Comparison of ENCODE assay signal across 10 mouse cellular contexts in the genomic region with DNA sequence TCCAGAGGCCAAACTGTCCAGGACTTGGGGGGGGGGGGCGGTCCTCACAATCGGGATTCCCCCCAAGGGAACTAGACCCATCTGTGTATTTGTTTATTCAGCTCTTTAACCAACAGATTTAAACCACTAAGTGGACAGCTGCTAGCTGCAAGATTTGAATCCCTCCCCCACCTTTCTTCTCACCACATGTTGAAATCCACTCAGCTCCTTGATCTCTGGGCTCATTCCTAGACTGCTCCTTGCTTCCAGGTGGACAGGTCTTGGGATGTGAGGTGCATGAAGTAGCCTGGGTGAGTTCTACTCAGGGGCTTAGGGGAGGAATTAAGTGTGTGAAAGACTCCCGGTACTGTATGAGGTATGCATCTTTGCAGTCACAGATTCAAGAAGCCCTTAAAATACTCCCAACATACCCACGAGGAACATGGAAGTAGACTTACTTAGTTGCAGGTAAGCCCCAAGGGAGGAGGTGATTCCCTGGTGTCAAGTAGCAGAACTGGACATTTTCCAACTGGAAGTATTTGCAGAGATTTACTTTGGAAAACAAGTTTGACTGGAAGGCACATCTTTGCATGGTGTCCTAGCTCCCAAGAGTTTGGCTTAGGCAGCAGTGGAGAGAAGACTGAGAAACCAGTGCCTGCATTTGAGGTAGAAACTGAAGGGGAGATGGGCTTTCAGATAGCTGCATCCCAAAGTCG. TPM values are rescaled to one million over a fixed set of nuclear protein-coding genes. Genes with fewer than 3 reads are reported as not detected.
DNase-seq lines count a peak whose midpoint lies in the region; ATAC-seq and TF ChIP-seq lines count a peak whose summit lies in the region.
"Had no signal": no experiment of that assay in that cellular context is flagged by ENCODE, and none has a peak within 500 bp of the region (broad histone marks: within the 10 kb centered on the region; RNA-seq: fewer than 3 reads in every experiment).

No protein-coding gene starts in this region.

- peaks cover 7% of the 10 kb centered on the region; the same call in 1 of the 2 replicates for H3K27me3 ChIP-seq in liver, adult 2 months (ENCODE audit: control insufficient read depth, insufficient read depth, low read length)
- H3K27me3 ChIP-seq in hindbrain, embryonic 11.5 days (ENCODE audit: control insufficient read depth, insufficient read depth, low read length): no peaks in the 10 kb centered on the region; the same call in 1 of the 2 replicates
- no peaks in the 10 kb centered on the region for H3K27me3 ChIP-seq in stomach, embryonic 16.5 days (ENCODE audit: control insufficient read depth, insufficient read depth, low read length)
- peaks cover 9% of the 10 kb centered on the region; the same call in 1 of the 2 replicates for H3K27me3 ChIP-seq in thymus, adult 2 months (ENCODE audit: control insufficient read depth, insufficient read depth, low read length)

- H3K27ac ChIP-seq in liver, adult 2 months (replicated peaks; ENCODE audit: insufficient read depth, low read depth, low read length): no peak overlapping the region
- no peak overlapping the region for H3K27ac ChIP-seq in hindbrain, embryonic 11.5 days (ENCODE audit: low read depth, low read length)
- H3K27ac ChIP-seq in stomach, embryonic 16.5 days (ENCODE audit: low read length): peak overlapping the region; percentile 85
- no peak overlapping the region for H3K27ac ChIP-seq in thymus, adult 2 months (ENCODE audit: control insufficient read depth, insufficient read depth, low read length)
- H3K27ac ChIP-seq: liver, embryonic 15.5 days had no signal

- no peaks in the 10 kb centered on the region for H3K9me3 ChIP-seq in hindbrain, embryonic 11.5 days (ENCODE audit: control insufficient read depth, low read length)
- H3K9me3 ChIP-seq in stomach, embryonic 16.5 days (replicated peaks; ENCODE audit: control insufficient read depth, low read length): no peaks in the 10 kb centered on the region
- H3K9me3 ChIP-seq: liver, embryonic 15.5 days had no signal

- no peak overlapping the region for H3K9ac ChIP-seq in liver, adult 2 months (ENCODE audit: low read depth, low read length)
- H3K9ac ChIP-seq in hindbrain, embryonic 11.5 days (ENCODE audit: low read depth, low read length): no peak overlapping the region
- peak overlapping the region; percentile 62 for H3K9ac ChIP-seq in stomach, embryonic 16.5 days (ENCODE audit: low read length)
- H3K9ac ChIP-seq: liver, embryonic 15.5 days had no signal

- no peaks in the 10 kb centered on the region for H3K36me3 ChIP-seq in liver, adult 2 months (ENCODE audit: control insufficient read depth, insufficient read depth, low read length)
- H3K36me3 ChIP-seq in hindbrain, embryonic 11.5 days (ENCODE audit: control insufficient read depth, insufficient read depth, low read length): no peaks in the 10 kb centered on the region
- H3K36me3 ChIP-seq in stomach, embryonic 16.5 days (ENCODE audit: control insufficient read depth, insufficient read depth, low read length): no peaks in the 10 kb centered on the region
- H3K36me3 ChIP-seq in thymus, adult 2 months (ENCODE audit: control insufficient read depth, insufficient read depth, low read length): no peaks in the 10 kb centered on the region
- H3K36me3 ChIP-seq: liver, embryonic 15.5 days had no signal

- TF ChIP-seq CTCF in liver, adult 2 months (IDR thresholded peaks at IDR 0.05; ENCODE audit: low read depth, low read length): no peak
- no peak for TF ChIP-seq CTCF in thymus, adult 2 months (IDR thresholded peaks at IDR 0.05; ENCODE audit: borderline replicate concordance, control insufficient read depth, extremely low read depth, insufficient read depth, low read length, poor library complexity)

- no peak for ATAC-seq in hindbrain, embryonic 11.5 days (ENCODE audit: low FRiP score)
- ATAC-seq in stomach, embryonic 16.5 days (ENCODE audit: insufficient read depth, low FRiP score): no peak
- ATAC-seq: inflammation-experienced regulatory T-cells, adult 6 months had no signal

- H3K79me2 ChIP-seq in liver, adult 2 months (ENCODE audit: control insufficient read depth, insufficient read depth, low read length): no peaks in the 10 kb centered on the region

- peak; percentile 16 for DNase-seq in liver, adult 2 months (ENCODE audit: extremely low read depth, low read depth, low spot score)
- DNase-seq in liver: no peak
- DNase-seq in hindbrain, embryonic 11.5 days (ENCODE audit: low spot score): peak; percentile 10
- peak; percentile 2 for DNase-seq in lung, postnatal 36 days
- no peak for DNase-seq in thymus, adult 2 months
- no peak for DNase-seq in layer of hippocampus, postnatal 10 days (ENCODE audit: low spot score in 2 of 2)
- no peak for DNase-seq in layer of hippocampus, adult 9-10 months (ENCODE audit: low spot score)

- WGBS in liver, adult 2 months: 46% methylated on average over 5 of the region's 5 CpGs
- WGBS in hindbrain, embryonic 11.5 days: 33% methylated on average over 5 of the region's 5 CpGs
- WGBS in stomach, embryonic 16.5 days: 17% methylated on average over 5 of the region's 5 CpGs
- 39% methylated on average over 5 of the region's 5 CpGs for WGBS in thymus, adult 2 months

- no peak overlapping the region for H3K4me3 ChIP-seq in liver, adult 2 months (ENCODE audit: insufficient read depth, low read depth, low read length)
- no peak overlapping the region for H3K4me3 ChIP-seq in hindbrain, embryonic 11.5 days (ENCODE audit: low read depth, low read length)
- H3K4me3 ChIP-seq in stomach, embryonic 16.5 days (replicated peaks; ENCODE audit: low read length): peak overlapping the region; percentile 88
- H3K4me3 ChIP-seq in thymus, adult 2 months (ENCODE audit: control insufficient read depth, insufficient read depth, low read length): no peak overlapping the region
- H3K4me3 ChIP-seq: liver, embryonic 15.5 days had no signal

- no peak for TF ChIP-seq POLR2A in liver, adult 2 months (IDR thresholded peaks at IDR 0.05; ENCODE audit: extremely low read depth, insufficient read depth, low read length)
- no peak for TF ChIP-seq POLR2A in thymus, adult 2 months (IDR thresholded peaks at IDR 0.05; ENCODE audit: control insufficient read depth, extremely low read depth, insufficient read depth, low read length, poor library complexity)

- peaks cover 6% of the 10 kb centered on the region; the same call in 1 of the 2 replicates for H3K4me1 ChIP-seq in liver, adult 2 months (ENCODE audit: control insufficient read depth, insufficient read depth, low read length)
- peaks cover 5% of the 10 kb centered on the region for H3K4me1 ChIP-seq in hindbrain, embryonic 11.5 days (replicated peaks; ENCODE audit: control insufficient read depth, insufficient read depth, low read length)
- H3K4me1 ChIP-seq in stomach, embryonic 16.5 days (ENCODE audit: control insufficient read depth, insufficient read depth, low read length): peaks cover 19% of the 10 kb centered on the region
- H3K4me1 ChIP-seq in thymus, adult 2 months (replicated peaks; ENCODE audit: control insufficient read depth, insufficient read depth, low read length): peaks cover 10% of the 10 kb centered on the region; the same call in 1 of the 2 replicates

- H3K4me2 ChIP-seq in hindbrain, embryonic 11.5 days (replicated peaks; ENCODE audit: low read depth, low read length): no peak overlapping the region
- peak overlapping the region; percentile 68 for H3K4me2 ChIP-seq in stomach, embryonic 16.5 days (ENCODE audit: low read depth, low read length)
- H3K4me2 ChIP-seq: liver, embryonic 15.5 days had no signal

RNA-seq across cellular contexts. Expression of a gene that starts 2.3 kb away (rescaled TPM):
- 6.5 and 7.8 TPM in 2 replicates for total RNA-seq in liver, adult 2 months (2014; rRNA removed)
- 1.4 and 1.5 TPM in 2 replicates for polyA plus RNA-seq in liver, adult 2 months (2012; rRNA removed)
- 26.4 and 35.6 TPM in 2 replicates for polyA plus RNA-seq in hindbrain, embryonic 11.5 days (2014; fragmentation: Nextera tagmentation; extraction: Ambion mirVana)
- polyA plus RNA-seq in stomach, embryonic 16.5 days (2015; fragmentation: Nextera tagmentation; extraction: Ambion mirVana): 33.7 and 34.3 TPM in 2 replicates
- polyA plus RNA-seq in thymus, adult 2 months (2012; rRNA removed): 0.36 and 0.85 TPM in 2 replicates
- 1 to 10 TPM; 2.9 to 5.9 TPM for total RNA-seq in layer of hippocampus, postnatal 10 days (2021)

Comparison
In these comparisons a context has a peak if more than half of its experiments do, and no peak if none do; other contexts are left out.
1. DNase-seq: peak in liver, adult 2 months (single experiment), hindbrain, embryonic 11.5 days (single experiment) and lung, postnatal 36 days (single experiment); none in liver (single experiment), thymus, adult 2 months (single experiment), layer of hippocampus, postnatal 10 days (0 of 2) and layer of hippocampus, adult 9-10 months (single experiment).
2. RNA of a gene that starts 2.3 kb away (polyA plus RNA-seq): 26.4 to 35.6 TPM in hindbrain, embryonic 11.5 days and 33.7 to 34.3 TPM in stomach, embryonic 16.5 days; 1.4 to 1.5 TPM in liver, adult 2 months and 0.36 to 0.85 TPM in thymus, adult 2 months; every median in the first group is over 10 times any median in the second.